Mouse (Mus musculus) stomach, postnatal 0 days (tissue): Measurements from ENCODE around the gene Sh3bgrl3.

Experiments
- CTCF ChIP-seq: IDR thresholded peaks from 2 replicates; pipeline ENCODE4 v1.5.1; 2016; ENCODE audit warnings: antibody characterized with exemption, low read depth, mild to moderate bottlenecking, moderate library complexity
- EP300 ChIP-seq: optimal IDR thresholded peaks from 2 replicates; pipeline ENCODE3; 2016; ENCODE audit warnings: antibody characterized with exemption

DNA sequence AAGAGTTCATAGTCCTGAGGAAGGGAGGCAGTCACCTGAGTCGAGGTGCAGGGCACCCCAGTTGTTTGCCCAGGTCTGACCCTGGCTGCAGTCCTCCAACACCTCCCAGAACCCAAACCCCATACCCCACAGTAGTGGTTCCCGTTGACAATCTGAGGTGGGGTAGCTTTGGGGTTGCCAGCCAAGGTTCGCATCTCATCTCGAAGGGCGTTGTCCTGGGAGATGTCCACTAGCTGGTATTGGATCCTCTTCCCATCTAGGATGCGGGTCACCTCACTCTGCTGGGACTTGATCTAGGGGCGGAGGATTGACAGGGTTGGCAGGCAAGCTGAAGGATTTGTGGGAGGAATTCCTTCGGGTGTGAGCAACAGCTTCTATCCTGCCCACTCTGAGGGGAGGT lies 796 bp downstream of the Sh3bgrl3 start:
- TF ChIP-seq CTCF (no peak), EP300 (no peak)
